Mouse (Mus musculus) forebrain, embryonic 16.5 days (tissue): ENCODE data around the gene Gm15155. TPM values are rescaled to one million over a fixed set of nuclear protein-coding genes. Genes with fewer than 3 reads are reported as not detected.
"Not testable (repeated sequence)": the region's sequence is repeated elsewhere in the genome, so short reads cannot be mapped to it uniquely, and the experiment has no call there.

ENCODE experiments used
- ATAC-seq: fragments of 200-750 bp; cut with Nextera tagmentation; 2 replicates; pipeline ENCODE4 v1.8.0; 2017; ENCODE audit warnings: mild to moderate bottlenecking, moderate library complexity
- H3K27ac ChIP-seq: fragments of 300-500 bp; sonication (generic); 2 replicates; pipeline ENCODE4 v1.5.1; 2014; ENCODE audit warnings: low read length, control low read depth
- H3K27me3 ChIP-seq: fragments of 300-500 bp; sonication (generic); replicated peaks from 2 replicates; pipeline ENCODE4 v1.6.1; 2014; ENCODE audit warnings: low read length; ENCODE audit not compliant: control insufficient read depth, insufficient read depth
- H3K36me3 ChIP-seq: fragments of 300-500 bp; sonication (generic); 2 replicates; pipeline ENCODE4 v1.6.1; 2014; ENCODE audit not compliant: control insufficient read depth, insufficient read depth
- H3K4me1 ChIP-seq: fragments of 300-500 bp; sonication (generic); replicated peaks from 2 replicates; pipeline ENCODE4 v1.6.1; 2014; ENCODE audit warnings: low read length; ENCODE audit not compliant: control insufficient read depth, insufficient read depth
- H3K4me2 ChIP-seq: fragments of 300-500 bp; sonication (generic); 2 replicates; pipeline ENCODE4 v1.6.1; 2014; ENCODE audit warnings: mild to moderate bottlenecking, low read length, control low read depth
- H3K4me3 ChIP-seq: fragments of 300-500 bp; sonication (generic); replicated peaks from 2 replicates; pipeline ENCODE4 v1.5.1; 2014; ENCODE audit warnings: mild to moderate bottlenecking, low read length, control low read depth
- H3K9ac ChIP-seq: fragments of 300-500 bp; sonication (generic); replicated peaks from 2 replicates; pipeline ENCODE4 v1.6.1; 2014; ENCODE audit warnings: low read depth, low read length, control low read depth
- H3K9me3 ChIP-seq: fragments of 300-500 bp; sonication (generic); 2 replicates; pipeline ENCODE4 v1.6.1; 2016; ENCODE audit warnings: low read length; ENCODE audit not compliant: control insufficient read depth
- WGBS: fragments of 180-500 bp; shearing (Covaris S2); extraction: QIAGEN DNeasy Blood & Tissue Kit; methylation state at CpG from one replicate; pipeline ENCODE4 v1.1.7; 2014; 5-methylcytosine and 5-hydroxymethylcytosine counted together
- polyA plus RNA-seq: library from polyadenylated mRNA; unstranded; fragments of >200 nt; fragmentation: Nextera tagmentation; extraction: Ambion mirVana; gene quantifications from 2 replicates; pipeline ENCODE4 v1.2.1, GENCODE M21; 2015

Gm15155 gene
- polyA plus RNA-seq, 1 experiment from 2014 or later = 0.52 TPM

DNA sequence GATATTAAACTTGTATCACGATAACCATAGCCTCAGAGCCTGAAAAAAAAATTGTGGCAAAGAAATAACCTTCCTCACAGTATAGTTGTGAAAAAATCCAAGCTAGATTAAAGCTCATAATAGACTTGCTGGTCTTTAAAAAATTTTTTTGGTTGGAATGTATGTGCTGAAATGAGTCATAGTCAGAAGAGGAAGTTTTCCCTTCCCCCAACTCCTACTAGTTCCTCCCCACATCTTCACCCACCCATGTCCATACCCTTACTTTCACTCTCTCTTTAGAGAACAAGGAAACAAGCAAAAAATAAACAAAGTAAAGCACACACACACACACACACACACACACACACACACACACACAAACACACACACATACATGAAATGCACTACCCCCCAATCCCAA, 103.8 kb downstream of the Gm15155 start:
- no peak for ATAC-seq
- Histone ChIP-seq H3K4me1 (no peaks in the 10 kb centered on the region), H3K9ac (no peak overlapping the region), H3K4me2 (no peak overlapping the region), H3K9me3 (no peaks in the 10 kb centered on the region), H3K4me3 (no peak overlapping the region), H3K27me3 (no peaks in the 10 kb centered on the region), H3K36me3 (no peaks in the 10 kb centered on the region), H3K27ac (no peak overlapping the region)
- 72% methylated on average over 1 of the region's 1 CpGs for WGBS

- Histone ChIP-seq H3K4me2 (no peak overlapping the region), H3K9me3 (no peaks in the 10 kb centered on the region), H3K4me3 (no peak overlapping the region), H3K36me3 (no peaks in the 10 kb centered on the region), H3K27ac (no peak overlapping the region), H3K27me3 (no peaks in the 10 kb centered on the region), H3K4me1 (no peaks in the 10 kb centered on the region), H3K9ac (no peak overlapping the region)
- 13% methylated on average over 1 of the region's 1 CpGs for WGBS
- ATAC-seq = no peak
Observed at GRCm38 (mm10) chrX:155888118-155888517, 263.6 kb downstream of the Gm15155 start.

DNA sequence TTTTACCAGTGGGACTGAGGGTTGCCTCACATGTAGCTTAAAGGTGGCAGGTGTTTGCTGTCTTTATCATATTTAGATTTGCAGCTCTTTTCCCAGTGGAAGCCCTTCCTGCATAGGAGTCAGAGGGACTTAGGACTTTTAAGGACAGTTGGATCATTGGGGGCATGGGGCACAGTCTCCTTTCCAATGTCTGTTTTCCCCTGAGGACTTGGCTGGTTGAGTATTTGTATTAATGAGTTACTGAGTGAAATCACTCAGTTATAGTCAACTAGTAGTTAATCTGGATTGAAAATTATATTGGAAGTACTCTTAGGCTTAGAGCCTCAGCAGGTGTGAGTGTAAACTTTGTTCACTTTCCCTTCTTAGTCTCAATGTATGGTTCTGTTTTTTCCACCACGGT, 275.5 kb downstream of the Gm15155 start:
- H3K36me3 ChIP-seq = no peaks in the 10 kb centered on the region
- no peak overlapping the region for H3K9ac ChIP-seq
- no peaks in the 10 kb centered on the region for H3K9me3 ChIP-seq
- H3K27ac ChIP-seq = no peak overlapping the region
- ATAC-seq = no peak
- 87% methylated on average over 1 of the region's 1 CpGs for WGBS
- H3K4me3 ChIP-seq = no peak overlapping the region
- no peaks in the 10 kb centered on the region for H3K4me1 ChIP-seq
- no peaks in the 10 kb centered on the region for H3K27me3 ChIP-seq
- H3K4me2 ChIP-seq = no peak overlapping the region

DNA sequence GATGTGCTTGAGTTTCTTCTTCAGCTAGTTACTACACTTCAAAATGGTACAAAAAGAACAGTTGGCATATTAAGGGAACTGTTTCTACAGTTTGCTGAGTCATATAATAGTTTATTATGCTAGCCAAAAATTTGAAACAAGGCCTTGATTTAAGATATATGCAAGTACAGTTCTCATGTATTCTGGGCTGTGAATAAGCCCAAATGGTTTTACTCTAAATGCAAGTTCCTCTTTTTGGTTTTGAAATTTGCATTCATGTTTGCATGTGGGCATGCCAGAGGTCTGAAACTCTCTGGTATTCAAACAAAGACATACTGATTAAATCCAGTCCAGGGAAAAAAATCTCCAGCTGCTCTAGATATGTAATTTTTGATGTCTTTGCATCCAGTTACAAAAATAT, 277.2 kb downstream of the Gm15155 start:
- no peaks in the 10 kb centered on the region for H3K4me1 ChIP-seq
- H3K27ac ChIP-seq = no peak overlapping the region
- no peak for ATAC-seq
- H3K9me3 ChIP-seq = no peaks in the 10 kb centered on the region
- H3K27me3 ChIP-seq = no peaks in the 10 kb centered on the region
- no peak overlapping the region for H3K9ac ChIP-seq
- no peak overlapping the region for H3K4me2 ChIP-seq
- no peaks in the 10 kb centered on the region for H3K36me3 ChIP-seq
- no peak overlapping the region for H3K4me3 ChIP-seq

- Histone ChIP-seq H3K9me3 (no peaks in the 10 kb centered on the region), H3K36me3 (no peaks in the 10 kb centered on the region), H3K4me1 (no peaks in the 10 kb centered on the region), H3K9ac (no peak overlapping the region), H3K27me3 (no peaks in the 10 kb centered on the region), H3K4me3 (no peak overlapping the region), H3K4me2 (no peak overlapping the region), H3K27ac (no peak overlapping the region)
- no peak for ATAC-seq
- WGBS = 13% methylated on average over 1 of the region's 1 CpGs
Observed at GRCm38 (mm10) chrX:155903108-155903507, 278.6 kb downstream of the Gm15155 start.

GRCm38 (mm10) chrX:156009756-156010155, 385.2 kb downstream of the Gm15155 start:
- no peak for ATAC-seq
- Histone ChIP-seq H3K9me3 (no peaks in the 10 kb centered on the region), H3K4me2 (no peak overlapping the region), H3K4me3 (no peak overlapping the region), H3K9ac (no peak overlapping the region), H3K27ac (no peak overlapping the region), H3K36me3 (no peaks in the 10 kb centered on the region), H3K27me3 (no peaks in the 10 kb centered on the region), H3K4me1 (no peaks in the 10 kb centered on the region)
- 77% methylated on average over 1 of the region's 1 CpGs for WGBS

GRCm38 (mm10) chrX:156155776-156156175, 531.2 kb downstream of the Gm15155 start:
- no peak overlapping the region for H3K4me2 ChIP-seq
- H3K27ac ChIP-seq = no peak overlapping the region

GRCm38 (mm10) chrX:156171587-156171986, 547.0 kb downstream of the Gm15155 start:
- ATAC-seq = no peak
- Histone ChIP-seq H3K27me3 (no peaks in the 10 kb centered on the region), H3K4me1 (no peaks in the 10 kb centered on the region), H3K27ac (no peak overlapping the region), H3K4me3 (no peak overlapping the region), H3K4me2 (no peak overlapping the region), H3K9me3 (no peaks in the 10 kb centered on the region), H3K9ac (no peak overlapping the region), H3K36me3 (no peaks in the 10 kb centered on the region)

More at GRCm38 (mm10) chrX:156155776-156156175, 531.2 kb downstream of the Gm15155 start:
- Histone ChIP-seq H3K9me3 (no peaks in the 10 kb centered on the region), H3K4me1 (no peaks in the 10 kb centered on the region), H3K36me3 (no peaks in the 10 kb centered on the region), H3K27me3 (no peaks in the 10 kb centered on the region), H3K4me3 (no peak overlapping the region), H3K9ac (no peak overlapping the region)
- no peak for ATAC-seq
- WGBS = 70% methylated on average over 2 of the region's 2 CpGs

- not testable (repeated sequence) for H3K9me3 ChIP-seq, H3K27ac ChIP-seq, ATAC-seq, H3K36me3 ChIP-seq, H3K4me2 ChIP-seq, H3K27me3 ChIP-seq, H3K4me3 ChIP-seq, H3K9ac ChIP-seq, H3K4me1 ChIP-seq
Observed at GRCm38 (mm10) chrX:156303806-156304205, 679.3 kb downstream of the Gm15155 start.
